Mouse (Mus musculus) liver, postnatal 0 days (tissue): ENCODE results near the gene Ccser1.

ENCODE experiments used
- CTCF ChIP-seq: sonication (generic); IDR thresholded peaks from 2 replicates; pipeline ENCODE4 v1.5.1; 2016; ENCODE audit warnings: antibody characterized with exemption, low read depth
- EP300 ChIP-seq: IDR thresholded peaks from 2 replicates; pipeline ENCODE4 v1.6.1; 2016; ENCODE audit warnings: antibody characterized with exemption, low read depth, mild to moderate bottlenecking

GRCm38 (mm10) chr6:62263899-62264298 is 1083.8 kb downstream of the Ccser1 start:
- no peak for TF ChIP-seq CTCF
- no peak for TF ChIP-seq EP300
